Mouse (Mus musculus): ENCODE data around the gene Rarres2.

DNA sequence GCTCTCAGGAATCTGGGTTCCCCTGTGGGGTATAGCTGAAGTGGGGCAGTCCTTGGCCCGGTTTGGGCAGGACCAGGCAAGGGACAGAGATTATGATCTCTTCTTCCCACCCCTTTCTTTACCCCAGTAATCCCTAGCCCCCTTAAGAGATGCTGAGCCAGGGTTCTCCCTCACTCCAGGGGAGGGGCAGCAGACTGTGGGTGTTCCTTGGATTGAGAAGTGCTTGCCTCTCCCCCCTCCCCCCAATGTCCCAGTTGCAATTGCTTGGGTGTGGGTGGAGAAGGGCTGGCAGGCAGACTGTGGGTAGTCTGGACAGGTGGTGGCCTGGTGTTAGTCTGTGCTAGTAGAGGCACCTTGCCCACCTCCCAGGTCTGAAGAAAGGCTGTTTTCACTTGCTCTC lies 22.7 kb upstream of the Rarres2 start:
- no peak for TF ChIP-seq ZC3H11A (IDR thresholded peaks at IDR 0.05; ENCODE audit: borderline replicate concordance, low read depth, low read length)
- TF ChIP-seq ZNF384 (IDR thresholded peaks at IDR 0.05; ENCODE audit: low read depth, low read length): no peak

Measured in ES-E14 (cell line).